Mouse (Mus musculus): ENCODE measurements at regions not wholly inside any gene's neighbourhood (a gene's known extent, or its start where the extent isn't known, plus 50 kb on each side); places are given as distances from the start of the nearest gene placed in this dataset.

GRCm38 (mm10) chr4:81996445-81996844, 553.8 kb upstream of the Mpdz start:
- Histone ChIP-seq H3K36me3 (ENCODE audit: control insufficient read depth in 1 of 2, insufficient read depth in 2 of 2, low read length in 2 of 2) (no peaks in the 10 kb centered on the region), H3K27me3 (ENCODE audit: control insufficient read depth in 1 of 2, insufficient read depth in 2 of 2, low read length in 2 of 2) (no peaks in the 10 kb centered on the region), H3K9me3 (replicated peaks; ENCODE audit: insufficient read depth, low read length) (no peaks in the 10 kb centered on the region), H3K27ac (ENCODE audit: control insufficient read depth, low read depth, low read length) (no peak overlapping the region), H3K79me2 (ENCODE audit: control insufficient read depth, insufficient read depth, low read length, poor library complexity) (no peaks in the 10 kb centered on the region), H3K4me3 (ENCODE audit: control insufficient read depth in 1 of 2, insufficient read depth in 1 of 2, low read depth in 2 of 2, low read length in 2 of 2) (no peak overlapping the region), H3K4me1 (ENCODE audit: control insufficient read depth in 1 of 2, insufficient read depth in 2 of 2, low read length in 2 of 2) (no peaks in the 10 kb centered on the region), H3K9ac (ENCODE audit: control insufficient read depth, low read depth, low read length, poor library complexity, severe bottlenecking) (no peak overlapping the region)
- TF ChIP-seq NRF1 (IDR thresholded peaks at IDR 0.05; ENCODE audit: insufficient read depth, low read depth, low read length, poor library complexity, severe bottlenecking) (no peak), ZKSCAN1 (IDR thresholded peaks at IDR 0.05; ENCODE audit: low read depth, low read length) (no peak), CHD2 (IDR thresholded peaks at IDR 0.05; ENCODE audit: low read length) (no peak), POLR2AphosphoS5 (IDR thresholded peaks at IDR 0.05; ENCODE audit: borderline replicate concordance, low read depth, low read length) (no peak), EP300 (IDR thresholded peaks at IDR 0.05; ENCODE audit: low read depth in 1 of 2, low read length in 2 of 2) (no peak), TCF12 (IDR thresholded peaks at IDR 0.05; ENCODE audit: low read depth, low read length) (no peak), ZNF384 (IDR thresholded peaks at IDR 0.05; ENCODE audit: low read depth, low read length) (no peak), ETS1 (IDR thresholded peaks at IDR 0.05; ENCODE audit: low read depth, low read length) (no peak), KAT2A (conservative IDR thresholded peaks at IDR 0.05; ENCODE audit: low read depth, low read length) (no peak), MYB (IDR thresholded peaks at IDR 0.05; ENCODE audit: low read depth, low read length) (no peak), CTCF (IDR thresholded peaks at IDR 0.05 in 2 of 3, conservative IDR thresholded peaks at IDR 0.05 in 1 of 3; ENCODE audit: control insufficient read depth in 1 of 3, insufficient read depth in 1 of 3, low read depth in 2 of 3, low read length in 3 of 3, poor library complexity in 1 of 3, severe bottlenecking in 1 of 3) (no peak), MAFK (IDR thresholded peaks at IDR 0.05; ENCODE audit: borderline replicate concordance, low read depth, low read length) (no peak), USF2 (IDR thresholded peaks at IDR 0.05; ENCODE audit: borderline replicate concordance in 1 of 2, insufficient read depth in 1 of 2, low read depth in 1 of 2, low read length in 2 of 2) (no peak), TBP (IDR thresholded peaks at IDR 0.05; ENCODE audit: low read depth, low read length) (no peak), GATA1 (IDR thresholded peaks at IDR 0.05; ENCODE audit: low read depth, low read length) (no peak), TAL1 (IDR thresholded peaks at IDR 0.05; ENCODE audit: low read length) (no peak), ELF1 (IDR thresholded peaks at IDR 0.05; ENCODE audit: low read depth, low read length) (no peak), RAD21 (IDR thresholded peaks at IDR 0.05; ENCODE audit: low read depth, low read length) (no peak), ZC3H11A (IDR thresholded peaks at IDR 0.05; ENCODE audit: low read depth, low read length) (no peak)
- DNase-seq (ENCODE audit: low read depth, low spot score) = no peak

GRCm38 (mm10) chr4:81995243-81995642, 552.6 kb upstream of the Mpdz start:
- no peaks in the 10 kb centered on the region for H3K79me2 ChIP-seq (ENCODE audit: control insufficient read depth, insufficient read depth, low read length, poor library complexity)
- H3K36me3 ChIP-seq (ENCODE audit: control insufficient read depth in 1 of 2, insufficient read depth in 2 of 2, low read length in 2 of 2) = no peaks in the 10 kb centered on the region
- no peaks in the 10 kb centered on the region for H3K4me1 ChIP-seq (ENCODE audit: control insufficient read depth in 1 of 2, insufficient read depth in 2 of 2, low read length in 2 of 2)
- H3K9me3 ChIP-seq (replicated peaks; ENCODE audit: insufficient read depth, low read length) = no peaks in the 10 kb centered on the region
- H3K9ac ChIP-seq (ENCODE audit: control insufficient read depth, low read depth, low read length, poor library complexity, severe bottlenecking) = no peak overlapping the region
- no peak overlapping the region for H3K27ac ChIP-seq (ENCODE audit: control insufficient read depth, low read depth, low read length)
- H3K4me3 ChIP-seq (ENCODE audit: control insufficient read depth in 1 of 2, insufficient read depth in 1 of 2, low read depth in 2 of 2, low read length in 2 of 2) = no peak overlapping the region
- H3K27me3 ChIP-seq (ENCODE audit: control insufficient read depth in 1 of 2, insufficient read depth in 2 of 2, low read length in 2 of 2) = no peaks in the 10 kb centered on the region
- TF ChIP-seq MAX (IDR thresholded peaks at IDR 0.05; ENCODE audit: low read length) (no peak), NELFE (IDR thresholded peaks at IDR 0.05; ENCODE audit: low read depth, low read length) (no peak), ZKSCAN1 (IDR thresholded peaks at IDR 0.05; ENCODE audit: low read depth, low read length) (no peak), TAL1 (IDR thresholded peaks at IDR 0.05; ENCODE audit: low read length) (no peak), USF2 (IDR thresholded peaks at IDR 0.05; ENCODE audit: borderline replicate concordance in 1 of 2, insufficient read depth in 1 of 2, low read depth in 1 of 2, low read length in 2 of 2) (no peak), GABPA (IDR thresholded peaks at IDR 0.05; ENCODE audit: low read depth, low read length) (no peak), UBTF (IDR thresholded peaks at IDR 0.05; ENCODE audit: borderline replicate concordance, insufficient read depth, low read depth, low read length) (no peak), USF1 (IDR thresholded peaks at IDR 0.05; ENCODE audit: low read depth, low read length) (no peak), POLR2A (IDR thresholded peaks at IDR 0.05; ENCODE audit: control insufficient read depth in 1 of 2, insufficient read depth in 1 of 2, low read depth in 1 of 2, low read length in 2 of 2, poor library complexity in 1 of 2) (no peak), ETS1 (IDR thresholded peaks at IDR 0.05; ENCODE audit: low read depth, low read length) (no peak), SIN3A (IDR thresholded peaks at IDR 0.05; ENCODE audit: low read length) (no peak), SMC3 (IDR thresholded peaks at IDR 0.05; ENCODE audit: low read depth, low read length) (no peak), MEF2A (IDR thresholded peaks at IDR 0.05; ENCODE audit: extremely low read depth, insufficient replicate concordance, low read depth, low read length, poor library complexity, severe bottlenecking) (no peak), E2F4 (IDR thresholded peaks at IDR 0.05; ENCODE audit: borderline replicate concordance, low read depth, low read length) (no peak), MYC (IDR thresholded peaks at IDR 0.05; ENCODE audit: low read depth, low read length) (no peak), TCF12 (IDR thresholded peaks at IDR 0.05; ENCODE audit: low read depth, low read length) (no peak), ZC3H11A (IDR thresholded peaks at IDR 0.05; ENCODE audit: low read depth, low read length) (no peak)
- no peak for DNase-seq (ENCODE audit: low read depth, low spot score)

Measured in MEL (cell line).